Mouse (Mus musculus) hindlimb bud, embryonic 11.5 days (tissue): ENCODE measurements around the gene Megf11.

Experiments used
- DNase-seq: peaks from one replicate; pipeline ENCODE4 v3.0.0-alpha.2; 2012; ENCODE audit warnings: low read depth, low spot score; ENCODE audit errors: extremely low spot score

Megf11 gene

DNA sequence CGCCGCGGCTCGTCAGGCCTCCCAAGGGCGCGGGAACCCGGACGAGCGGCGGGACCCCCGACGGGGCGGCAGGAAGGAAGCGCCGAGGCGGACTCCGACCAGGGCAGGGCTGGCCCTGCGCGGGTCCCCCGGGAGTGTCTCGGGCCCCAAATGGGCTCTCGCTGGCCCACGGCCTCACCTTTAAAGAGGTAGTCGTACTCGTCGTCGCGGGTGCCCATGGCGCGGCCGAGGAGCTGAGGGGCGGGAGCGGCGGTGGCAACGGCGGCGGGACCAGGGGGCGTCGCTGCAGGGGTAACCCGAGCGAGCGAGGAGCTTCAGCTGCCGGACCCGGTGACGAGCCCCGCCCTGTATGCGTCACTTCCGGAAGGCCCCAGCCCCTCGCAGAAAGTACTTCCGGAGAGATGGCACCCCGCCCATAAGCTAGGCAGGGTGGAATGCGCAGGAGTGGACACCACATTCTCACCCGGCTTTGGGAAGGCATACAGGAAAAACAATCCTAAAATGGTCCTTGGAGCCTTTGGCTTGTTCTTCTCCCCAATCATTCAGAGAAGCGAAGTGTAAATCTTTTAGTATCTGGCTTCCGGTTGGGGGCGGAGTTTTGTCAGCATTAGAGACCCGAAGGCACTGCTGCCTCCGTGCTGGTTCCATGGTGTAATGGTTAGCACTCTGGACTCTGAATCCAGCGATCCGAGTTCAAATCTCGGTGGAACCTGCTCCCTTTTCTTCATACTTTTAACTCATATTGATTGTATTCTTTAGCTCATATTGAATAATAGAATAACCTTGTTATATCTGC is 352.2 kb downstream of the Megf11 start, which contains the start of gene Rab11a:
Gene Rab11a, minus strand, starts transcription at position 353 of the 796 bp plus-strand sequence.
- peak; percentile 90 for DNase-seq

DNA sequence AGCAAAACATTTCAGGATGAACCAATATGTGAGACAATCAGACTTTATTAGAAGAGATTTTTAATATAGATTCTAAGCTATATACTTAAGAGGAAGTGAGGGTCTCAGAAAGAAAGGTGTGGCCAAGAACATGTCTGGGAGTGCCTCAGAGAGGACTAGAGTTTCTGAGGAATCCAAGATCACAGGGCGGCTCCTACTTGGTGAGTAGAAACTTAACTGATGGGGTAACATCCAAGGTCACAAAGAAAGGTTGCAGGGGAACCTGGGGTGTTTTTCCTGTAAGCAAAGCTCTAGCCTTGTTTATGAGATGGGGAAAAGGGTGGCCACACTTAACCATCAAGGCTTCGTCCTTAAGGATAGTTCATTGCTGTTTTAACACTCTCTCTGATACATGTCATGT is 353.6 kb downstream of the Megf11 start:
- no peak for DNase-seq

DNA sequence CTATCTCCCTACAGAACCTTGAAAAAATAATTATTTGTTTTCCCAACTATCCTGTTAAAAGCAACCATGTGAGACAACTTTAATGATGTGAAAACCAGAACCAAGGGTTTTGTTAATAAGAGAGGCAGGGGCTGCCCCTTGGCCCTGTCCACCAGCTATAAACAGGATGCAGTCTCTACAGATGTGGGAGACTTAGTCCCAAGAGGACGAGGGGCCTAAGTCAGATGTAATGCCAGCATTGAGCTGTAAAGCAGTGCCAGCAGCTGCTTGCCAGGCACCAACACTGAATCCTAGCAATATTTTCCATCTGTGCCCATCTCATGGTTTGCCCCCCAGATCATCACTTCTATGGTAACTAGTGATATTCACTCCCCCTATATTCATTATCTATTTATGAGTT is 357.0 kb downstream of the Megf11 start:
- DNase-seq = no peak

DNA sequence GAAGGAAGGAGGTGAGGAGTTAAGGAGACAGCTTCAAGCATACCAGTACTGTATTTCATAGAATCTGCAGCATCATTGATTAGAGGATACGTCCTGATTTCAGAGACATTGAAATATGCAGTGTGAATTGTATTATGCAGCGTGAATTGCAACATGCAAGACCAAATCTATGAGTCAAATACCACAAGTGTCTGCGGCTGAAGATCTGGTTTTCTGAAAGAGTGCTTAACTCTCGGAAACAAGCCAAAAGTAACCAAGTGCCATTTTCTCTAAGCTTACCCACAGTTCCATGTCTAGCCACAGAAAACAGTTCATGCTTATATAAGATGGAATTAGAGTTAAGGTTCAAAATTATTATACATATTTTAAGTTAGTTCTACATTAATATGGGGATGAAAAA is 362.3 kb downstream of the Megf11 start:
- DNase-seq = no peak

DNA sequence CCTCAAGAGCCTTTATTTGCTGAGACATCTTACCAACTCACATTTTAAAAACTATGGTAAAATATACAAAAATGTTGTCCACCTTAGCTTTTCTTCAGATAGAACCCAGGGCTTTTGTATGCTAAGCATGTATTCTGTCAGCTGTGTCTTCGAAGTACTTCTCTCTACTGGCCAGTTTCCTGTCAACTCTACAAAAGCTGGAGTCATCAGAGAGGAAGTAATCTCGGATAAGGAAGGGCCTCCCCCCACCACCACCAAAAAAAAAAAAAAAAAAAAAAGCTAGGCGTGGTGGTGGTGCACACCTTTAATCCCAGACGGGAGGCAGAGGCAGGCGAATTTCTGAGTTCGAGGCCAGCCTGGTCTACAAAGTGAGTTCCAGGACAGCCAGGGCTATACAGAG is 363.9 kb downstream of the Megf11 start:
- DNase-seq = no peak

DNA sequence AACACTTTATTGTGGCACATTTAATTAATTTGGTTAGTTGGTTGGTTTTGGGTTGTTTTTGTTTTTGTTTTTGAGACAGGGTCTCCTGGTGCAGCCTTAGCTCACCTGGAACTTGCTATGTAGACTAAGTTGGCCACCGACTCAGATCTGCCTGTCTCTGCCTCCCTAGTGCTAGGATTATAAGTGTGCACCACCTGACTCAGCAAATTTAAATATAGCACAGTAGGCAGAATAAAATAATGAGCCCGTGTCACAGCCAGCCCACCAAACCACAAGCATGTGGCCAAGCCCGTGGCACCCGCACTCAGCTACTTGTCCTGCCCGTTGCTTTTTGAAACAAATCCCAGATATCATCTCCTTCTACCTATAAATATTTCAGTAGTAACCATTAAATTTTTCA is 367.1 kb downstream of the Megf11 start:
- DNase-seq = no peak

DNA sequence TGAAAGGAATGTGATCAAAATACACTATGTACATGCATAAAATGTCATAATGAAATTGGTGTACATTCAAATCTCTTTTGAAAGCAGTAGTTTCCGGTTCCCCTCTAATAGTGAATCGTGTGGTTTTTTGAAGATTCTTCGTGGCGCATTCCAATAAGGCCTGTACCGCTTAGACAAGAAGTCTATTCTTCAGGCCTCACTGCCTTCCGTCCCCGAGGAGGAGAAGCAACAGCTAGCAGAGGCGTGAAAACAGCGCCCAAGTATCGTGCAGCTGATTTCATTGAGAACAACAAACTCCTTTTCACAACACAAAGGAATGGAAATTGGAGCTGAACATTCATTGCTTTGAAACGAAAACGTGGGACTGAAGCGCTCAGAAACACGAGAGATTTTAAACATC is 372.6 kb downstream of the Megf11 start:
- DNase-seq = no peak
